9 mouse cellular contexts compared by ENCODE assay signal in genomic region chr17:29465405-29466010, GRCm38 (mm10). TPM values are rescaled to one million over a fixed set of nuclear protein-coding genes. Genes with fewer than 3 reads are reported as not detected.
DNase-seq lines count a peak whose midpoint lies in the region; ATAC-seq and TF ChIP-seq lines count a peak whose summit lies in the region.
"Had no signal": no experiment of that assay in that cellular context is flagged by ENCODE, and none has a peak within 500 bp of the region (broad histone marks: within the 10 kb centered on the region; RNA-seq: fewer than 3 reads in every experiment).

No protein-coding gene starts in this region.

- H3K4me2 ChIP-seq in forebrain, embryonic 12.5 days: no peak overlapping the region
- no peak overlapping the region for H3K4me2 ChIP-seq in forebrain, postnatal 0 days (ENCODE audit: low read depth)
- no peak overlapping the region for H3K4me2 ChIP-seq in lung, postnatal 0 days (replicated peaks; ENCODE audit: low read depth, low read length)
- no peak overlapping the region for H3K4me2 ChIP-seq in limb, embryonic 14.5 days (replicated peaks; ENCODE audit: low read depth, low read length, severe bottlenecking)

- H3K27ac ChIP-seq in forebrain, embryonic 12.5 days: 0 out of 2 replicates have a peak overlapping the region, but pooled peaks have one; percentile 32
- no peak overlapping the region for H3K27ac ChIP-seq in forebrain, postnatal 0 days (ENCODE audit: low read depth, low read length)
- peak overlapping the region; percentile 74; the same call in 1 of the 2 replicates for H3K27ac ChIP-seq in lung, postnatal 0 days (ENCODE audit: low read length)
- H3K27ac ChIP-seq in limb, embryonic 14.5 days (replicated peaks; ENCODE audit: low read depth, low read length): no peak overlapping the region; the same call in 1 of the 2 replicates

- no peak for TF ChIP-seq CTCF in forebrain, postnatal 0 days (IDR thresholded peaks at IDR 0.05; ENCODE audit: low read depth)
- TF ChIP-seq CTCF in lung, postnatal 0 days (IDR thresholded peaks at IDR 0.05): no peak
- no peak for TF ChIP-seq CTCF in lung, adult 2 months (IDR thresholded peaks at IDR 0.05; ENCODE audit: insufficient read depth, low read length)

- H3K4me3 ChIP-seq in forebrain, embryonic 12.5 days (replicated peaks): no peak overlapping the region
- no peak overlapping the region for H3K4me3 ChIP-seq in forebrain, postnatal 0 days (ENCODE audit: low read depth, low read length)
- H3K4me3 ChIP-seq in lung, postnatal 0 days (ENCODE audit: low read depth, low read length): no peak overlapping the region
- H3K4me3 ChIP-seq in lung, adult 2 months (replicated peaks; ENCODE audit: extremely low read depth, low read depth, low read length): no peak overlapping the region
- H3K4me3 ChIP-seq in limb, embryonic 14.5 days (replicated peaks; ENCODE audit: low read length): no peak overlapping the region

- WGBS in forebrain, embryonic 12.5 days: 13% methylated on average over 9 of the region's 9 CpGs
- 45% methylated on average over 9 of the region's 9 CpGs for WGBS in forebrain, postnatal 0 days
- 33% methylated on average over 9 of the region's 9 CpGs for WGBS in lung, postnatal 0 days
- 50% methylated on average over 9 of the region's 9 CpGs for WGBS in lung, adult 2 months
- 25% methylated on average over 9 of the region's 9 CpGs for WGBS in limb, embryonic 14.5 days

- no peak for ATAC-seq in forebrain, embryonic 12.5 days (ENCODE audit: low FRiP score)
- no peak for ATAC-seq in forebrain, postnatal 0 days
- peak; percentile 7; the same call in 1 of the 2 replicates for ATAC-seq in lung, postnatal 0 days
- ATAC-seq in limb, embryonic 14.5 days (ENCODE audit: low FRiP score, low read depth): no peak

- peaks cover 43% of the 10 kb centered on the region for H3K4me1 ChIP-seq in forebrain, embryonic 12.5 days
- 0 out of 2 replicates have a peak, but pooled peaks cover 4% of the 10 kb centered on the region for H3K4me1 ChIP-seq in forebrain, postnatal 0 days (ENCODE audit: insufficient read depth)
- peaks cover 3% of the 10 kb centered on the region; the same call in 1 of the 2 replicates for H3K4me1 ChIP-seq in lung, postnatal 0 days (ENCODE audit: insufficient read depth, low read depth, low read length)
- H3K4me1 ChIP-seq in lung, adult 2 months (ENCODE audit: control insufficient read depth, insufficient read depth, low read length): peaks cover 5% of the 10 kb centered on the region
- peaks cover 40% of the 10 kb centered on the region for H3K4me1 ChIP-seq in limb, embryonic 14.5 days (ENCODE audit: control insufficient read depth, insufficient read depth, low read length)

- H3K36me3 ChIP-seq in forebrain, embryonic 12.5 days (replicated peaks): no peaks in the 10 kb centered on the region
- H3K36me3 ChIP-seq in forebrain, postnatal 0 days (ENCODE audit: insufficient read depth): no peaks in the 10 kb centered on the region
- H3K36me3 ChIP-seq in lung, postnatal 0 days (ENCODE audit: insufficient read depth, low read length): no peaks in the 10 kb centered on the region
- no peaks in the 10 kb centered on the region for H3K36me3 ChIP-seq in limb, embryonic 14.5 days (ENCODE audit: control insufficient read depth, insufficient read depth, low read length)

- no peaks in the 10 kb centered on the region for H3K9me3 ChIP-seq in forebrain, embryonic 12.5 days
- H3K9me3 ChIP-seq in forebrain, postnatal 0 days (ENCODE audit: low read length): no peaks in the 10 kb centered on the region
- no peaks in the 10 kb centered on the region for H3K9me3 ChIP-seq in lung, postnatal 0 days (ENCODE audit: low read length)
- H3K9me3 ChIP-seq in limb, embryonic 14.5 days (ENCODE audit: control insufficient read depth, low read length): no peaks in the 10 kb centered on the region

- DNase-seq in forebrain, postnatal 0 days: no peak
- DNase-seq in lung, postnatal 0 days (ENCODE audit: low spot score): peak; percentile 66
- DNase-seq in lung, adult 2 months: no peak
- DNase-seq in kidney, adult 18-20 months: peak; percentile 33
- peak; percentile 24 for DNase-seq in limb, embryonic 14.5 days (ENCODE audit: low spot score)
- no peak for DNase-seq in MN1 (ENCODE audit: low spot score)
- DNase-seq in left cerebral cortex, adult 18-20 months (ENCODE audit: low spot score in 2 of 2): no peak
- DNase-seq: layer of hippocampus, adult 9-11 months had no signal

- TF ChIP-seq POLR2A in lung, adult 2 months (IDR thresholded peaks at IDR 0.05; ENCODE audit: borderline replicate concordance, extremely low read depth, low read depth, low read length): no peak
- no peak for TF ChIP-seq POLR2A in limb, embryonic 14.5 days (IDR thresholded peaks at IDR 0.05; ENCODE audit: borderline replicate concordance, extremely low read depth, insufficient read depth, insufficient read length)

- no peak overlapping the region for H3K9ac ChIP-seq in forebrain, embryonic 12.5 days
- H3K9ac ChIP-seq in forebrain, postnatal 0 days: no peak overlapping the region
- H3K9ac ChIP-seq in lung, postnatal 0 days (replicated peaks; ENCODE audit: low read depth): no peak overlapping the region
- H3K9ac ChIP-seq in limb, embryonic 14.5 days (ENCODE audit: low read depth, low read length, severe bottlenecking): no peak overlapping the region

- no peaks in the 10 kb centered on the region for H3K27me3 ChIP-seq in forebrain, embryonic 12.5 days
- H3K27me3 ChIP-seq in forebrain, postnatal 0 days (ENCODE audit: insufficient read depth, low read length): no peaks in the 10 kb centered on the region
- H3K27me3 ChIP-seq in lung, postnatal 0 days (replicated peaks; ENCODE audit: insufficient read depth, low read length): no peaks in the 10 kb centered on the region
- H3K27me3 ChIP-seq in limb, embryonic 14.5 days (ENCODE audit: control insufficient read depth, insufficient read depth, low read length): no peaks in the 10 kb centered on the region

- TF ChIP-seq EP300 in lung, postnatal 0 days (IDR thresholded peaks at IDR 0.05): peak; percentile 77; the same call in 1 of the 2 replicates

RNA-seq across cellular contexts. Expression of gene Pim1, which starts 25.0 kb away (rescaled TPM):
- polyA plus RNA-seq in forebrain, embryonic 12.5 days (2016; fragmentation: Nextera tagmentation; extraction: Ambion mirVana): 18.9 and 22.6 TPM in 2 replicates
- 8.7 and 14.6 TPM in 2 replicates for total RNA-seq in forebrain, postnatal 0 days (2014; rRNA removed)
- 10.3 and 12.0 TPM in 2 replicates for polyA plus RNA-seq in forebrain, postnatal 0 days (2015; fragmentation: Nextera tagmentation; extraction: Ambion mirVana)
- polyA plus RNA-seq in lung, postnatal 0 days (2015; fragmentation: Nextera tagmentation; extraction: Ambion mirVana): 30.0 and 49.5 TPM in 2 replicates
- polyA plus RNA-seq in lung, adult 2 months (2012; rRNA removed): 35.8 and 48.0 TPM in 2 replicates
- 18.4 and 23.3 TPM in 2 replicates for polyA plus RNA-seq in limb, embryonic 14.5 days (2012; rRNA removed)
- polyA plus RNA-seq in limb, embryonic 14.5 days (2014; fragmentation: Nextera tagmentation; extraction: Ambion mirVana): 15.7 TPM in 2 replicates
- 10 to 100 TPM in 1 of 2 experiments, 1 to 10 TPM in 1; 6.9 to 16.9 TPM for total RNA-seq in left cerebral cortex, adult 18-20 months (2021)

Comparison
In these comparisons a context has a peak if more than half of its experiments do, and no peak if none do; other contexts are left out.
1. H3K27ac ChIP-seq: peak in forebrain, embryonic 12.5 days (single experiment) and lung, postnatal 0 days (single experiment); none in forebrain, postnatal 0 days (single experiment) and limb, embryonic 14.5 days (single experiment).
2. DNase-seq: peak in lung, postnatal 0 days (single experiment), kidney, adult 18-20 months (single experiment) and limb, embryonic 14.5 days (single experiment); none in forebrain, postnatal 0 days (single experiment), lung, adult 2 months (single experiment), MN1 (single experiment) and left cerebral cortex, adult 18-20 months (0 of 2).